Mouse (Mus musculus) stomach, postnatal 0 days (tissue): ENCODE data around the gene Fam183b. TPM values are rescaled to one million over a fixed set of nuclear protein-coding genes. Genes with fewer than 3 reads are reported as not detected.

Source experiments
- ATAC-seq: fragments of 200-750 bp; cut with Nextera tagmentation; 2 replicates; pipeline ENCODE4 v1.8.0; 2017; ENCODE audit not compliant: low FRiP score, low TSS enrichment
- DNase-seq: peaks from one replicate; pipeline ENCODE4 v3.0.0-alpha.2; 2016; ENCODE audit warnings: low spot score
- H3K27ac ChIP-seq: fragments of 300-500 bp; sonication (generic); replicated peaks from 2 replicates; pipeline ENCODE4 v1.5.1; 2014; ENCODE audit warnings: mild to moderate bottlenecking, control low read depth
- H3K27me3 ChIP-seq: fragments of 300-500 bp; sonication (generic); 2 replicates; pipeline ENCODE4 v1.6.1; 2014; ENCODE audit warnings: low read length; ENCODE audit not compliant: control insufficient read depth, insufficient read depth
- H3K36me3 ChIP-seq: fragments of 300-500 bp; sonication (generic); 2 replicates; pipeline ENCODE4 v1.6.1; 2014; ENCODE audit warnings: low read length, mixed read lengths; ENCODE audit not compliant: control insufficient read depth, insufficient read depth
- H3K4me1 ChIP-seq: fragments of 300-500 bp; sonication (generic); replicated peaks from 2 replicates; pipeline ENCODE4 v1.6.1; 2014; ENCODE audit warnings: antibody characterized with exemption; ENCODE audit not compliant: control insufficient read depth, insufficient read depth
- H3K4me2 ChIP-seq: fragments of 300-500 bp; sonication (generic); replicated peaks from 2 replicates; pipeline ENCODE4 v1.6.1; 2014; ENCODE audit warnings: low read depth, mild to moderate bottlenecking, control low read depth, moderate library complexity
- H3K4me3 ChIP-seq: fragments of 300-500 bp; sonication (generic); 2 replicates; pipeline ENCODE4 v1.5.1; 2014; ENCODE audit warnings: low read depth, low read length, control low read depth
- H3K9ac ChIP-seq: fragments of 300-500 bp; sonication (generic); 2 replicates; pipeline ENCODE4 v1.6.1; 2014; ENCODE audit warnings: mild to moderate bottlenecking, low read length, control low read depth, mixed read lengths
- H3K9me3 ChIP-seq: fragments of 300-500 bp; sonication (generic); 2 replicates; pipeline ENCODE4 v1.6.1; 2016; ENCODE audit warnings: low read length; ENCODE audit not compliant: control insufficient read depth
- CTCF ChIP-seq: IDR thresholded peaks from 2 replicates; pipeline ENCODE4 v1.5.1; 2016; ENCODE audit warnings: antibody characterized with exemption, low read depth, mild to moderate bottlenecking, moderate library complexity
- EP300 ChIP-seq: optimal IDR thresholded peaks from 2 replicates; pipeline ENCODE3; 2016; ENCODE audit warnings: antibody characterized with exemption
- WGBS: fragments of 180-500 bp; shearing (Covaris S2); extraction: QIAGEN DNeasy Blood & Tissue Kit; methylation state at CpG from one replicate; pipeline ENCODE4 v1.1.7; 2014; 5-methylcytosine and 5-hydroxymethylcytosine counted together
- polyA plus RNA-seq: library from polyadenylated mRNA; unstranded; fragments of >200 nt; fragmentation: Nextera tagmentation; extraction: Ambion mirVana; gene quantifications from 2 replicates; pipeline ENCODE4 v1.2.1, GENCODE M21; 2015

The Fam183b gene
- polyA plus RNA-seq, 1 experiment from 2014 or later = 3.7 TPM

DNA sequence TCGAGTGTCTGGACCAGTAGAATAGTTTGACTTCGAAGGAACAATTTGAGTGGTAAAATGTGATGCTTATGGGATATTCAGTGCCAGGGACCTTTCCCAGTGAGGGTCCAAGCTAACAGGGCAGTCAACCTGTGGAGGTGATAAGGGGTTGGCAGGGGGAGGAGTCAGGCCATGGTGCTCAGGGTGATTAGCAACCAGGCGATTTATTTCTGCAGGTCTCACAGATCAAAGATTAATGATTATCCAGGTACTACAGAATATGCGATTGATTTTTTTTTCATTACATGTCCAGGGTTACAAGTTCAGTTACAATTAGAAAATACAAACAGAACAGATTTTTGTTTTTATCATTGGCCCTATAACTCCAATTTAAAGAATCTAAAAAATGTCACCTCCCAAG lies 2.1 kb upstream of the Fam183b start:
- Histone ChIP-seq H3K27ac (no peak overlapping the region), H3K9ac (no peak overlapping the region), H3K36me3 (no peaks in the 10 kb centered on the region), H3K4me2 (no peak overlapping the region), H3K4me1 (no peaks in the 10 kb centered on the region; the same call in 1 of the 2 replicates), H3K4me3 (no peak overlapping the region), H3K9me3 (no peaks in the 10 kb centered on the region), H3K27me3 (no peaks in the 10 kb centered on the region)
- ATAC-seq (no peak), DNase-seq (no peak)
- 29% methylated on average over 4 of the region's 4 CpGs for whole genome bisulfite sequencing
- no peak for TF ChIP-seq CTCF
- TF ChIP-seq EP300 = no peak

DNA sequence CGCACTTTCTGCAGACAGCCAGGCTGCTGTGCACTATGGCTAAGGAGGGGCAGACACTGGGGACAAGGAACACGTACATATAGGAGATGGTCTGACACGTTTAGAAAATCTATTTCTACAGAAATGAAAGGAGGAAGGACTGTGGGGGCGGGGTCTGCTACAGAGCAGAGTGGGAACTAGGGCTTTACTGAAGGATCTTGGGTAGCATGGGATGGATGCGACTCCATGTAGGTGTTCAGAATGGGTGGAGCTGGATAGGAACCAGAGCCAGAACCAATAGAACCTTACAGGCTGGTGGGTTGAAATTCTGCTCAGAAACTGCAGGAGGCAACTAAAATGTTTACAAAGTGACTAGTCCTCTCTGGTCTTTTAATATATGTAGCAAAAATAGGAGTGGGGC lies 2.0 kb downstream of the Fam183b start:
- no peak overlapping the region for H3K4me3 ChIP-seq
- H3K4me1 ChIP-seq = no peaks in the 10 kb centered on the region; the same call in 1 of the 2 replicates
- TF ChIP-seq CTCF (no peak), EP300 (no peak)
- H3K9me3 ChIP-seq = no peaks in the 10 kb centered on the region
- 67% methylated on average over 5 of the region's 5 CpGs for WGBS
- H3K27ac ChIP-seq = no peak overlapping the region
- no peak overlapping the region for H3K9ac ChIP-seq
- no peaks in the 10 kb centered on the region for H3K36me3 ChIP-seq
- H3K4me2 ChIP-seq = no peak overlapping the region
- no peak for ATAC-seq
- H3K27me3 ChIP-seq = no peaks in the 10 kb centered on the region
- peak; percentile 10 for DNase-seq

- Histone ChIP-seq H3K4me3 (no peak overlapping the region), H3K27ac (no peak overlapping the region), H3K9me3 (no peaks in the 10 kb centered on the region), H3K36me3 (no peaks in the 10 kb centered on the region), H3K4me2 (no peak overlapping the region), H3K27me3 (no peaks in the 10 kb centered on the region), H3K9ac (no peak overlapping the region), H3K4me1 (no peaks in the 10 kb centered on the region; the same call in 1 of the 2 replicates)
- TF ChIP-seq EP300 = no peak
- ATAC-seq (no peak), DNase-seq (peak; percentile 9)
- WGBS = 71% methylated on average over 7 of the region's 7 CpGs
Measured at GRCm38 (mm10) chr11:58796850-58797249, 4.9 kb downstream of the Fam183b start.

DNA sequence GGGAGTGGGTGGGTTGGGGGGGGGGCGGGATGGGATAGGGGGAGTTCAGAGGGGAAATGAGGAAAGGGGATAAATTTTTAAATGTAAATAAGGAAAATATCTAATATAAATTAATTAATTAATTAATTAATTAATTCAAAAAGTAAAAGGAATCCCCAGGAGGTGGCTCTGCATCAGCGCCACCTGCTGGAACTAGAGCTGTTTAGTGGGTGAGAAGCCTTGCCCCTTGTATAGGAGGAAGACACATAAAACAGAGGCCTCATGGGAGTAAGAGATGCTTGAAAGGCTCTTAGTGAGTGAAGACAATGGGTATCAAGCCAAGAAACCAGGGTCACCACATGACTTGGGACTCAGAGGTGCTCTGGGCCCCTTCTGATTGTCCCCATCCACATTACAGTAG lies 5.9 kb downstream of the Fam183b start:
- TF ChIP-seq CTCF (peak; percentile 41), EP300 (no peak)
- Histone ChIP-seq H3K9ac (no peak overlapping the region), H3K36me3 (no peaks in the 10 kb centered on the region), H3K27me3 (no peaks in the 10 kb centered on the region), H3K4me2 (no peak overlapping the region), H3K4me1 (no peaks in the 10 kb centered on the region), H3K27ac (no peak overlapping the region), H3K4me3 (no peak overlapping the region), H3K9me3 (no peaks in the 10 kb centered on the region)
- DNase-seq (no peak), ATAC-seq (no peak)
- WGBS = 86% methylated on average over 2 of the region's 2 CpGs

- no peaks in the 10 kb centered on the region for H3K4me1 ChIP-seq
Measured at GRCm38 (mm10) chr11:58790646-58791045, 11.1 kb downstream of the Fam183b start.

DNA sequence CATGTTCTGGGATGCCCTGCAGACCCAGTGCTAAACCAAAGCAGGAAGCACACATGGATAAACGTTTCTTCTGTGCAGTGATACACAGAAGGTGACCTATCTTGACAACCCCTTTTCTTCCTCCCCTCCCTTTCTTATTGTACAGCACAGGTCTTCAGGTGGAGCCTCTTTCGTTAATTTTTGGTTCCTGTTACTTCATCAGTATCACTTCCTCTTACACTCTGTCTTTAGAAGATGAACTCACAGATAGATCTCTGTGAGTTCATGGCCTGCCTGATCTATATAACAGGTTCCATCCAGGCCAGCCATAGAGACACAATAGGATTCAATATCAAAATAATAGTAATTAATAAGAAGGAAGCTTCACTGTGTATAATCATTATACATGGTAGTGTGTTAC lies 11.7 kb downstream of the Fam183b start:
- H3K9me3 ChIP-seq = no peaks in the 10 kb centered on the region
- no peaks in the 10 kb centered on the region for H3K4me1 ChIP-seq
- H3K9ac ChIP-seq = no peak overlapping the region
- ATAC-seq (no peak), DNase-seq (no peak)
- no peaks in the 10 kb centered on the region for H3K36me3 ChIP-seq
- TF ChIP-seq CTCF (no peak), EP300 (no peak)
- H3K27me3 ChIP-seq = no peaks in the 10 kb centered on the region
- no peak overlapping the region for H3K4me2 ChIP-seq
- no peak overlapping the region for H3K27ac ChIP-seq
- WGBS = 35% methylated on average over 2 of the region's 2 CpGs
- no peak overlapping the region for H3K4me3 ChIP-seq

More at GRCm38 (mm10) chr11:58790646-58791045, 11.1 kb downstream of the Fam183b start:
- Histone ChIP-seq H3K9me3 (no peaks in the 10 kb centered on the region), H3K27me3 (no peaks in the 10 kb centered on the region), H3K4me3 (no peak overlapping the region), H3K9ac (no peak overlapping the region), H3K36me3 (no peaks in the 10 kb centered on the region), H3K4me2 (no peak overlapping the region), H3K27ac (no peak overlapping the region)
- ATAC-seq (no peak), DNase-seq (no peak)
- TF ChIP-seq EP300 (no peak), CTCF (no peak)
- 70% methylated on average over 6 of the region's 6 CpGs for WGBS
